Mouse (Mus musculus) right cerebral cortex, postnatal 14 days (tissue): Measurements from ENCODE around the gene Cdx2.

Experiments used
- DNase-seq: peaks from one replicate; pipeline ENCODE4 v3.0.0; 2022

The Cdx2 gene

DNA sequence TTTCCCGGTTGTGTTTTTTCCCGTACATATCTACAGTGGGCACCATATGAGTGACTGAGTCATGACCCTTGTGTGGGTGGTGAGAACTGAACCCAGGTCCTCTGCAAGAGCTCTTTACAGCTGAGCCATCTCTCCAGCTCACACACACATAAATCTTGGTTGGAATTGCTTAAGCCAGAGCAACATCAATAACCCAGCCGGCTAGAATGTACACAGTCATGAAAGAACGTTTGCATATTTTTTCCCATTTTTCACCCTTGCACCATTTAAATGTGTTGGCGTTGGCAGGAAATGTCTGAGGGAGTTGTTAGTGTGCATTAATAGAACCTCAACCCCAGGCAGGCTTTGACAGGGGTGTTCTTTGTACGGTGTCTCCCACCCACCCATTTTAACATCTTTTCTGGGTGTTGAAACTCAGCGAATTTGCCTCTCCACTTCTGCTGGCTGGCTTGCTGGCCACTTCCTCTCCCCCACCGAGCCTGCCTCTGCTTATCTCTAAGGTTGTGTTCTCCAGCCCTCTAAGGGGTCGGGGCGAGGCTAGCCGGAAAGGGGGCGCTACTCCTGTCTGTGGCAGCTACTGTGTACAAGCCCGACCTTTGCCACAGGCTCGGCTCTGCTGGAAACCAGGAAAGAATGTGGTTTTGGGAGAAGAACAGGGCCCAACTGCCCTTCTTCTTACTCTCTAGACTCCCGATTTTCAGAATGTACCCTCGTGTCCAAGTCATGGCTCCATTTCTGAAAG is 15.1 kb downstream of the Cdx2 start:
- no peak for DNase-seq

DNA sequence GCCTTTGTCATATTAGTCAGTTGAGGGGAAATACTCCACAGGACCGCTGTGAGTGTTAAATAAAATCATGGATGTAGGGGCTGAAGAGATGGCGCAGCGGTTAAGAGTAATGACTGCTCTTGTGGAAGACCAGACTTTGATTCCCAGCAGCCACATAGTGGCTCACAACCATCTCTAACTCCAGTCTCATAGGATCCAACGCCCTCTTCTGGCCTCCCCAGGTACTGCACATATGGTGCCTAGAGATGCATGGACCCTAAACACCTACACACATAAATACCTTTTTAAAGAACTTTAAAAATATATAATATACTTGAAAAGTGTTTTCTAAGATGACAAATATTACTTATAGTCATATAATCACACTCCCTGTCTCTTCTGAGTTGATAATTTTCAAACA is 22.7 kb downstream of the Cdx2 start:
- no peak for DNase-seq

DNA sequence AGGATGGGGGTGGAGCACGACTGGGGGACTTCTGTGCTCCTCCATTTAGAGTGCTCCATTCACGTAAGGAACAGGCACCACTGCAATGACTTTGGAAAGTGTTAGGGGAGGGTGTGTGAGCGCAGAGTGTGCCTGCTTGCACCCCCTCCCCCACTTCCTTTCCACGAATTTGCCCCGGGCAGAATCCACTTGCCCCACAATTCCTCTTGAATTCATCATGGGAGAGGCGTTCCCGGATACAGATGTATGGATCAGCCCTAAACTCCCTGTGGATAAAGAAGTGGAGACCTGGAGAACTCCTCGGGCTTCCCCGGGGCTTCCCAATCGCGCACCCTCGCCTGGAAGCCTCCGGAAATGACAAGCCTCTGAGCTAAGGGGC is 29.5 kb downstream of the Cdx2 start:
- no peak for DNase-seq

GRCm38 (mm10) chr5:147276701-147277546 is 30.1 kb downstream of the Cdx2 start:
- no peak for DNase-seq

- DNase-seq: no peak
These were observed 31.3 kb downstream of the Cdx2 start for GRCm38 (mm10) chr5:147275761-147276160.

DNA sequence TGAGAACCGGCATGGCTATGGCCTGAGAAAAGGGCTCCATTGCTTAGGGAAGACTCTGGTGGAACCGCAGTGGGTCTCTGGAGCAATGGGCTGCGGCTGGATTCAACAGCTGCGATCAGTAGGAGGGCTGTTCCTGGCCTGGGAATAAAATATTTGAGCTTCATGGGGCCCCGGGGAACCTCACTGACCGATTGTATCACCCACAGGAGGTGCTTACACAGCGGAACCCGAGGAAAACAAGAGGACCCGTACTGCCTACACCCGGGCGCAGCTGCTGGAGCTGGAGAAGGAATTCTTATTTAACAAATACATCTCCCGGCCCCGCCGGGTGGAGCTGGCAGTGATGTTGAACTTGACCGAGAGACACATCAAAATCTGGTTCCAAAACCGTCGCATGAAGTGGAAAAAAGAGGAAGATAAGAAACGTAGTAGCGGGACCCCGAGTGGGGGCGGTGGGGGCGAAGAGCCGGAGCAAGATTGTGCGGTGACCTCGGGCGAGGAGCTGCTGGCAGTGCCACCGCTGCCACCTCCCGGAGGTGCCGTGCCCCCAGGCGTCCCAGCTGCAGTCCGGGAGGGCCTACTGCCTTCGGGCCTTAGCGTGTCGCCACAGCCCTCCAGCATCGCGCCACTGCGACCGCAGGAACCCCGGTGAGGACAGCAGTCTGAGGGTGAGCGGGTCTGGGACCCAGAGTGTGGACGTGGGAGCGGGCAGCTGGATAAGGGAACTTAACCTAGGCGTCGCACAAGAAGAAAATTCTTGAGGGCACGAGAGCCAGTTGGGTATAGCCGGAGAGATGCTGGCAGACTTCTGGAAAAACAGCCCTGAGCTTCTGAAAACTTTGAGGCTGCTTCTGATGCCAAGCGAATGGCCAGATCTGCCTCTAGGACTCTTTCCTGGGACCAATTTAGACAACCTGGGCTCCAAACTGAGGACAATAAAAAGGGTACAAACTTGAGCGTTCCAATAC is 32.6 kb downstream of the Cdx2 start:
- DNase-seq: no peak

GRCm38 (mm10) chr5:147272808-147273345 is 34.2 kb downstream of the Cdx2 start:
- DNase-seq: no peak

GRCm38 (mm10) chr5:147272046-147272807 is 34.8 kb downstream of the Cdx2 start:
- no peak for DNase-seq

GRCm38 (mm10) chr5:147270673-147271655 is 36.1 kb downstream of the Cdx2 start:
- no peak for DNase-seq

DNA sequence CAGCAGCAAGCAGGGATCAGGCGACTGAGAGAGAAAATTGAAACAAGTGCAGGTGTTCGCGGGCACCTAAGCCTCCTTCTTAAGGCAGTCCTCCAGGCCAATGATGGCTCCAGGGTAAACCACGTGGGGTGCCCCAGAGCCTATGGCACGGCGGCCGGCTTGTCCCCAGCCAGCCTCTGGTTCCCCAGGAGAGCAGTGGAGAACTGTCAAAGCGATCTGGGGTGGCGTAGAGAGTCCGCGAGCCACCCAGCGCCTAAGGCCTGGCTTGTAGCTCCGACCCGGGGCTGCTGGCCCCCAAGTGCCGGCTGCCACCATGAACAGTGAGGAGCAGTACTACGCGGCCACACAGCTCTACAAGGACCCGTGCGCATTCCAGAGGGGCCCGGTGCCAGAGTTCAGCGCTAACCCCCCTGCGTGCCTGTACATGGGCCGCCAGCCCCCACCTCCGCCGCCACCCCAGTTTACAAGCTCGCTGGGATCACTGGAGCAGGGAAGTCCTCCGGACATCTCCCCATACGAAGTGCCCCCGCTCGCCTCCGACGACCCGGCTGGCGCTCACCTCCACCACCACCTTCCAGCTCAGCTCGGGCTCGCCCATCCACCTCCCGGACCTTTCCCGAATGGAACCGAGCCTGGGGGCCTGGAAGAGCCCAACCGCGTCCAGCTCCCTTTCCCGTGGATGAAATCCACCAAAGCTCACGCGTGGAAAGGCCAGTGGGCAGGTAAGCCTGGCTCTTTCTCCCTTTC is 37.0 kb downstream of the Cdx2 start, which contains the start of gene Pdx1:
Pdx1 (plus strand) TSS at position 34 of the 747 bp plus-strand sequence.
- DNase-seq: no peak

DNA sequence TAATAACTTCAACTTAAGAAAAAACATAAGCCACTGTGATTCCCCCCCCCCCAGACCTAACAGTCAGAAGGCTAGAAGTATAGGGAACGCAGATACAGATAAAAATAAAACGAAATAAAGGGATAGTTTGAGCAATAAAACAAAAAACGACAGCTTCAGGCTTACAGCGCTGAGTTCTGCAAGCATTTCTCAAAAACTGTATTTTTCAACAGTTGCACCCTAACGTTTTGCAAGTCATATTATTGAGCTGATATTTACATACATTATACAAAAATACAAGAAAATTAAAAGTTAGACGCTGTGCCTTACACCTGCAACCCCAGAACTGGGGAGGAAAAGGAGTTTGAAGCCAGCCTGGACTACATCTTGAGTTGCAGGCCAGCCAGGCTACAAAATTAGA is 37.7 kb downstream of the Cdx2 start:
- DNase-seq: no peak

DNA sequence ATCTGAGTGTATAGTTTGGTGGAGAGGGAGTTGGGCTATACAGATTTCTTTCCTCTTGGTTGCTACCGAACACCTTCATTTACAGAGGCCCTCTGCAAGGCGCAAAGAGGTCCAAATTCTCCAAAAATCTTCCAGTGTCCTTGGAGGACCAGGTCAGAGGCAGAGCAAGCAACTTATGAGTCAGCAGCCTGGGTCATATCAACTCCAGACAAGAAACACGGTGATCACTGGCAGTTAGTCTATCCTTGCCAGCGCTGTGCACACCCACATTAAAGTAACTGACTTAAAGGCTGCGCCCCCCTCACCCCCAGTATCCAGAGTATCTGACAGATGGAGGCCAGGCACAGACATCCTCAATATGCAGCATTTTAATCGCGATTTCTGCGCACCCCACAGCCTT is 38.3 kb downstream of the Cdx2 start:
- no peak for DNase-seq

- DNase-seq: no peak
These were observed 39.6 kb downstream of the Cdx2 start for GRCm38 (mm10) chr5:147267434-147267833.

DNA sequence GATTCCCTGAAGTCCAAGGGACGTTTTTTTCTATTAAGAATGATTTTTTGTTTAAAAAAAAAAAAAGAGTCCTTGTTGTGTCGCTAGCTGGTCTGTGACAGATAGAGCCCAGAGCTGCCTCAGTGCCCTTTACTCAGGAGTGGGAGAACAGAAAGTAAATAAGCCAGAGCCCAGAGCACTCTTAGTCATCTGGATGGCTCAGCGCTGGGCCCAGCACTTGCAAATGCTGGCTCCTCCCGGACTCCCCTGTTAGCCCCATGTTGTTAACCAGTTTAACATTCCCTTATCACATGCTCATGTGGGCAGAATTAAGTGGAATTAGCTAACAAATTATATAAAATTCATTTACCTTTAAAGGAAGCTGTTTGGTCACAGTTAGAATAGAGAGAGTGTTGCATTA is 43.1 kb downstream of the Cdx2 start:
- no peak for DNase-seq

DNA sequence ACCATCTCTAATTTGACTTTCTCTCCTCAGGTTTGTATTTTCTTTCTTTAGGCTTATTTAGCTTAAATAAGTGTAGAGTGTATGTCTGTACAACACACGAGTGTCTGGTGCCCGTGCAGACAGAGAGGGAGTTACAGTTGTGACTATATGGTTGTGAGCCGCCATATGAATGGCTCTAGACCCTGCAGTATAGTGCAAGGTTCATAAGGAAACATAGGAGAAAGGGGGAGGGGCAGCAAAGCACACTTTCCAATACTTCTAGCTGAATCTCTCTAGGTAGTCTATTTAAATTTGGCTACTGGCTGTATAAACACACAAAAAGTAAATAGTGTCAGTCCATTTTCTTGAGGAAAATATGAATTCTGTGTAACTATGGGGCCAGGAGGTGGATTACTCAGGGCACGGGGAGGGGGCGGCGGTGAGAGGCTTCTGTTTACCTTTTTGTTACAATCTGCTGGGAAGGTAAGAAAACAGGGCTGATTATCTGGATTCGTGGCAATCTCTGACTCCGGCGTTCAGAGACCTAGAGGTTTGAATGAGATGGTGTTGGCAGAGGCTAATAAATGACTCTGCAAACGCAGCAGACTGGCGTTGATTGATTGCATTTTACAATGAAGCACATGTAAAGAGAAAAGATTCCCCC is 45.0 kb downstream of the Cdx2 start:
- DNase-seq: no peak

DNA sequence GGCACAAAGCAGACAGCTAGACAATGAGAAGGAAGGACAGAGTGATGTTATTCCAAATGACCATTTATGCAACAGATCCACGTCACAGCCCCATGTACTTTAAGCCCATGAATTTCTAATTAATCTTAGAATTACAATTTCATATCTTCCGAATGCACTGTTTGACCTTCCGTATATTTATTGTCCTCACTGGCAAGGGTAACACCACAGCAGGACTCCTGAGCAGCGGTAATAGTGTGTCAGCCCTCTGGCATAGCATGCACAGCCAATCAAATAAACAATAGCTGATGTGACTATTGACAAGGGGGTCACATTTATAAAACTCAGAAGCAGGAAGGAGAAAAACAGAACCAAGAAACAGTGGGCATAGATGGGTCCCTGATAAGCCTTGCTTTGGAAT is 46.3 kb downstream of the Cdx2 start:
- DNase-seq: no peak

- no peak for DNase-seq
These were observed 46.9 kb downstream of the Cdx2 start for GRCm38 (mm10) chr5:147260189-147260588.
